Mouse (Mus musculus): ENCODE data around the gene Bag1.

Gene Bag1

GRCm38 (mm10) chr4:40889252-40889651, 58.8 kb downstream of the Bag1 start:
- DNase-seq (ENCODE audit: extremely low read depth, low read depth): no peak

- no peak for DNase-seq (ENCODE audit: extremely low read depth, low read depth)
Observed at GRCm38 (mm10) chr4:40888839-40889238, 59.3 kb downstream of the Bag1 start.

All from MEL-GATA-1-ER (cell line).